Mouse (Mus musculus): ENCODE results near the gene Mep1a.

Mep1a gene

DNA sequence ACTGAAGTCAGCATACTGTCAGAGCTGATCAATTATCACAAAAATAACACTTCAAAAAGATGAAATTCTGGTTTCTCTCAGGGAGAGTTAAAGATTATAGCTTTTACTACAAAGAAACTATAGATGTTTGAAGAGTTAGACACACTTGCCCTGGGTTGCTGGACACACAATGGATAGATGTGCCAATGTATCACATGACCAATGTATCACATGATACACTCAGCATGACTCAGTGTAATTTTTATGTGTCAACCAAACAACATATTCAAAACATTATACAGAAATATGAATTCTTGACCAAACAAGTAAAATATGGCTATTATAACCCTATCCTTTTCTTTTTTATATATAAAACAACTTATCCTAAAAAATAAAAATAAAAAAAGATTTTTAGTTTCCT lies 25.0 kb downstream of the Mep1a start:
- no peak for DNase-seq (ENCODE audit: low spot score)

DNA sequence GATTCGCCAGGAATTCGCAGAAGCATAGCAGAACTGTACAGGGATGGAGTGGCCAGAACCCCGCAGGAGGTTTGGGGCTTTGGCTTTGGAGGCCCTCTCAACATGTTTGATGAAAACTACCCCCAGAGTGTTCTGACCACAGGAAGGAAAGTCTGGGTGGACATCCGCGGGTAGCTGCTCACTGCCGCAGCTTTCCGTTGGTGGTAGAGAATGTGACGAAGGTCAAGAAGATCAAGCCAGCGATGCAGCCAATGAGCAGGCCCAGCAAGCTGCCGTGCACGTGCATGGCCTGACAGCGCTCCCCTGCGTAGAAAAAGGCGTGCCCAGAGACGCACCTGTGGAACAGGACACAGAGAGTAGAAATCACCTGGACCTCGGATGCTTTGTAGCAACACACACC lies 27.8 kb downstream of the Mep1a start:
- no peak for DNase-seq (ENCODE audit: low spot score)

DNA sequence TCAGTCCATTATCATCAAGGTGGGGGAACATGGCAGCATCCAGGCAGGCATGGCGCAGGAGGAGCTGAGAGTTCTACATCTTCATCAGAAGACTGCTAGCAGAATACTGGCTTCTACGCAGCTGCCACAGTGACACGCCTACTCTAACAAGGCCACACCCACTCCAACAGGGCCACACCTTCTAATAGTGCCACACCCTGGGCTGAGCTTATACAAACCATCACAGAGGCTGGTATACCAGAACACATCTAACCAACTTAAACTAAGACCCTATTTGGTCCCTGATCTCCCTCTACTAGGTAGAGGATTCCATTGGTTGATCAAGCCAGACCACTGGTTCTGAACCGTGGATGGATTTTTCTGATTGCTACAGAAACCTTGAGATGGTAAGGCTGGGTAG lies 30.1 kb downstream of the Mep1a start:
- DNase-seq (ENCODE audit: low spot score): no peak

DNA sequence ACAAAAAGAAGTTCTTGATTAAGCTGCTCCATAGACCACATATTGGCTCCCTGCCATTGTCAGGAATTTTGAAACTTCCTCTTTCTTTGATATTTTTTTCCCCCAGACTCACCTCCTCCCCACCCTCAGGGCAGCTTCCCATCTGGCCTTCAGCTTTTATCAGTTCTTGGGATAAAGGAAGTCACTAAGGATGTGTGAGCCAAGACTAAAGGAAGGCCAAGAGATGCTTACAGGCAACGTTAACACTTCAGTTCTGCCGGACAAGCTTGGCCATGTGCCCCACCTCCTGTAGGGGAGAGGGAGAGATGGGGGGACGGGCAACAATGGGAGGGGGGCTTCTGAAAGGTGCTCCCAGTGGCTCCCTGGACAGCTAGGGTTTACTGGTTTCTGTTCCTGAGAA lies 32.6 kb downstream of the Mep1a start:
- DNase-seq (ENCODE audit: low spot score): no peak

DNA sequence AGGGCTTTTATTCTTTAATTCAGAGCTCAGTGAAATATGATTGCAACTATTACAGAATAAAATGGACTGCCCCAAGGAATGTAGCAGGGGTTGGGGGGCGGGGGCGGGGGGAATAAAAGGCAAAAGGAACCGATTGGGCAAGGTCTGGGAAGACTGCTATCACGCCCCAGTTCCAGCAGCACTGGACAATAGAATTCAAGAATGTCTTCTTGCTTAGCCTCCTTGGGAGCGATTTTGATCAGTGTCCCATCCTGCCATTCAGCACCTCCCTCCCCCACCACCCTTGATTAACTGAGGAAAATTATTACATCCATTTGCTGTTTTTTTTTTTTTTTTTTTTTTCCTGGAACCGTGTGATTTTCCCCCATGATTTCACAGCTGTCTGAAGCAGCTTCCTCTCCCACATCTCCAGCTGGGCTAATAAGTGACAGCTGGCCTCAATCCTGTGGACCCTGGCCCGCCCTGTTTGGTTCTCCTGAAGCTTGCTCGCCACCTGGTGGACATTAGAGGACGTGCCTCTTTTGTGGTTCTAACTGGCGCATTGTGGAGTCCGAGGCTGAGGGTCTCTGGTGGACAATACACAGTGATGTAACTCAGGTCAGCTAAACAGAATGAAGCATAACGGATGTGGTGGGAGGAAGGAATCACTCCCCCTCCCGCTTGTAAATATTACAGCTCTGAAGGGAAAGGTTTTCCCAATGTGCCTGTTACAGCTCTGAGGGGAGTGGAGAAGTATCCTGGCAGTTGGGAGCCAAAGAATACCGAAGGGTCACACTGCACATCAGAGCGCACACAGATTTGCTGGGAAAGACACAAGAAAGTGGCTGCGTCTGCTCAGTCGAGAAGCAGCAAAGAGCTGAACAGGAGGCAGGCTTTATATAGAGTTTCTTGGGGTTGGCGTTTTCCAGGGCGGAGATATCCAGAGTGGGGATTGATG lies 42.1 kb downstream of the Mep1a start:
- DNase-seq (ENCODE audit: low spot score): peak; percentile 15

DNA sequence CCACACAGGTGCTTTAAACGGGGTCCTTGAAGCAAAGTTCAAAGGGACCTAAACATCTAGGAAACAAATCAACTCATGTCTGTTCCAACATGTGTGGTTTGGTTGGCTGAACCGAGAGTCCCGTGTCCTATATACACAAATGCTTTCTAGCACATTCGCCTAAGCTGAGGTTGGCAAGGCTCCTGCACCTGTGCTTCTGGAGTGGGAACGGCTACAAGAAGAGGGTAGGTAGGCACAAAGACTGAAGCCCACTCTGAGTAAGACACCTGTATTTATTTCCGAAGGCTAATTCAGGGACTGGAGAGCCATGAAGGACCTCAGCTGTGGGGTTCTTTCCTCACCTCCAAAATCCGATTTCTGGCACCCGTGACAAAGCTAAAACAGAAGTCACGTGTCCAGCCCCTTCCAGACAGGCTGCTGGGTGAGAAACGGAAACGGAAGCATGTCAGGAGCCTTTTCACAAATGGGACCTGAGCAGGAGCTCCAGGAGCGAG lies 42.8 kb downstream of the Mep1a start:
- DNase-seq (ENCODE audit: low spot score): no peak

DNA sequence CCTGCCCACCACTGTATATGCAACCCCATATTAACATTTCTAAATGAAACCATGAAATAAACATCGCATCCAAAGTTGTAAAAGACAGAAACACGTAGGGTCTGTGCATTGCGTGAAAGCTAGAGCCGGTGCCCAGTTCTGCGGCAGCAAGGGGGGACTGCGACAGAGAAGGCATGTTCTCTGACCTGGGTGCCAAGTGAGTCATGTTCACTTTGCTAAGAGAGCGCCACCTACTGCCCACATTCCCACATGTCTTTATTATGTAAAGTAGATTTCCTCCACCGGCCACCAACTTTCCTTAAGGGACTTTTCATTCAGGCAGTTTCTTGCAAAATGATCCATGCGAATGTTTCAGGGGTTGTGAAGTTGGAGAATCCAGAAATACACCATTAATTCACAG lies 44.0 kb downstream of the Mep1a start:
- peak; percentile 26 for DNase-seq (ENCODE audit: low spot score)

DNA sequence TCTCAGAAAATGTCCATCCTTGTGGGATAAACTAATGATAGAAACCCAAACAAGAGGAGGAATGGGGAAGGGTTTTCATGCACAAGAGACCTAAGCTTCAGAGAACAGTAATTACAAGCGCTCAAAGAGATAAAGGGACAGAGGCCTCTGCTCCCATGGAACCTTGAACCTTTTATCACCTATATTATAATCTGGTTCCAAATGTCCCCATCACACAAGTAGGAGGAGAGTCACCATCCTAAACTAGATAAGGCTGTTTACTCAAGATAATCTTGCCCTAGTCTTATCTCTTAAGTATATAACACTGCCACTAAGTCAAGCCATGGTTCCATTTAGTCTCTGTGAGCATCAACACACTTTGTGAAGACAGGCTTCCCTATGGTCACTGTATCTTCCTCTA lies 51.4 kb downstream of the Mep1a start:
- no peak for DNase-seq (ENCODE audit: low spot score)

DNA sequence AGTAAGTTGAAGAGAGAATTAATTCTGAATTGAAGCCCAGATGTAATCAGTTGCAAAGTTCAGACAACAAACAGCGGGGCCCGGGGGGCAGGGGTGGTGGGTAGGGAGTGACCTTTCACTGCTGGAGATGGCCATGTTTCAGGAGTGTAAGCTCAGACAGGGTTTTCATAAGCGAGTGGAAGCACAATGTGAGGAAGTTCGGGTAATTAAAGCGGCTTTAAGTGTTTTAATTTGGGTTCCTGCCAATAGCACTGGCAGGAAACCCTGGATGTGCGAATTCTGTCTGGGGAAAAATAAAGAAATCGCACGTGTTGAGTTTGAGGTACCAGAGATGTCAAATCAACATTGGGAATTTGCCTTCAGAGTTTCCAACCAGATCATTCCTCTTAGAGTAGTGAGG lies 68.1 kb downstream of the Mep1a start:
- no peak for DNase-seq (ENCODE audit: low spot score)

DNA sequence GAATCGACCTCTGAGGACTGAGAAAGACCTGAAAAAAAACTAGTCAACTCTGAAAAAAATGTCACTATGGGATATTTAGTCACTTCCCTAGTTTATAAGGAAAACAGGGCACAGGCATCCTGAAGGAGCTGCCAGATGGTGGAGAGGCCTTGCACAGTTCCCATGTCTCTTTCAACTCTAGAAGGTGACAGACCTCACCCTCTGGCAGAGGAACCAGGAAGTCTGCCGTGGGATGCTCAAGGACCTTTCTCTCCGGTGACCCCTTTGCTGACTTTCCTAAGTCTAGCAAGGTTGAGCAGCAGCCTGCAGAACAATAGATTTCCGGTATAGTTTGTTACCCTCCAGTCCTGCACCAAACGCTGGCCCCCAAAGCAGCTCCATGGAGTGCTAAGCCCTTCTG lies 70.9 kb downstream of the Mep1a start:
- no peak for DNase-seq (ENCODE audit: low spot score)

Measured in ovary, adult 18-20 months (tissue).